Mouse (Mus musculus) olfactory bulb, adult 2 months (tissue): ENCODE measurements around the gene Etv4.

Source experiments
- CTCF ChIP-seq: fragments of 200-500 bp; IDR thresholded peaks from 2 replicates; pipeline ENCODE4 v1.5.1; 2012; ENCODE audit warnings: low read depth, mild to moderate bottlenecking, low read length, moderate library complexity; ENCODE audit not compliant: insufficient read depth
- POLR2A ChIP-seq: fragments of 200-500 bp; IDR thresholded peaks from 2 replicates; pipeline ENCODE4 v1.6.1; 2012; ENCODE audit warnings: mild to moderate bottlenecking, low read depth, low read length, moderate library complexity; ENCODE audit not compliant: insufficient read depth

DNA sequence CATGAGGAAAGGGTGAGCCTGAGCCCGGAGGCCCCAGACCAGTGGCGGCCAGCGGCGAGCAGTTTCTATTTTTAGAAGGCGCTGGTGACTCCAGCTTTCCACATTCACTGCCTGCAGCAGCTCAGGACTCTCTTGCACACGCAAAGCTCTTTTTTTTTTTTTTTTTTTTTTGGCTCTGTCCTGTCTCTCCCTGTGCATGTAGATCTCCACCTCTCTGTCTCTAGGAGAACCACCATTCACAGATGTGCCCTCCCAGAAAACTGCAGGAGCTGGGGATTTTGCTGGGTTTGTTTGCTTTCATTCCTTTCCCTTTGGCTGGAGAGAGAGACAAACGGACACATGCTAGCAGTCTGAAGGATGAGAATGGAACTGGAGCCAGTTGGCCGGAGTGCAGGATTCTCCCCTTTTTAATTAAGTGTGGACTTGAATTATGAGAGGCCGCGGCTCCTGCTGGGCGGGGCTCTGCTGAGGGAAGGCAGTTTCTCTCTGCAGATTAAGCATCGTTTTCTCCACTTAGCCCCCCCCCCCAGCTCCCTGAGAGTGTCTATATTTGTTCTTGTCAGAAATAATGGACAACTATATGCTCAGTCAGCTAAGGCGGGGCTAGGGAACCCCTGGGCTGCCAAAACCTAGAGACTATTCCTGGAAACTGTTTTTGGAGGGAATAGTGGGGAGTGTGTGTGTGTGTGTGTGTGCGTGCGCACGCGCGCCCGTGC, 5.8 kb upstream of the Etv4 start:
- no peak for TF ChIP-seq POLR2A
- TF ChIP-seq CTCF, result no peak
